Mouse (Mus musculus): ENCODE measurements around the gene Ikzf5.
"Not testable (repeated sequence)": the region's sequence is repeated elsewhere in the genome, so short reads cannot be mapped to it uniquely, and the experiment has no call there.

The Ikzf5 gene

GRCm38 (mm10) chr7:131410416-131411058 lies at the start of gene Ikzf5, which contains the start of gene Acadsb:
Ikzf5 (minus strand) TSS chr7:131410521.
Acadsb (plus strand) TSS chr7:131410601.
- in situ Hi-C loops (cut with MboI, MseI), result no loop called here

GRCm38 (mm10) chr7:131456714-131457113 lies 46.4 kb upstream of the Ikzf5 start:
- in situ Hi-C loops (cut with MboI, MseI), result loop anchor here (25.0 kb wide), 1 partner anchor 431 kb away; no protein-coding TSS in a partner anchor

- in situ Hi-C loops (cut with MboI, MseI), result no loop called here
These were observed 26.7 kb upstream of the Ikzf5 start for GRCm38 (mm10) chr7:131437051-131437450.

- in situ Hi-C loops (cut with MboI, MseI), result no loop called here
These were observed 24.0 kb upstream of the Ikzf5 start for GRCm38 (mm10) chr7:131434276-131434675.

- in situ Hi-C loops (cut with MboI, MseI), result no loop called here
These were observed 21.9 kb upstream of the Ikzf5 start for GRCm38 (mm10) chr7:131432244-131432643.

GRCm38 (mm10) chr7:131427331-131427730 lies 17.0 kb upstream of the Ikzf5 start:
- in situ Hi-C loops (cut with MboI, MseI), result no loop called here

- in situ Hi-C loops (cut with MboI, MseI), result no loop called here
These were observed 14.6 kb upstream of the Ikzf5 start for GRCm38 (mm10) chr7:131424912-131425311.

GRCm38 (mm10) chr7:131417605-131418004 lies 7.3 kb upstream of the Ikzf5 start:
- in situ Hi-C loops (cut with MboI, MseI), result no loop called here

GRCm38 (mm10) chr7:131416742-131417141 lies 6.4 kb upstream of the Ikzf5 start:
- in situ Hi-C loops (cut with MboI, MseI), result not testable (repeated sequence)

GRCm38 (mm10) chr7:131411941-131412270 lies 1.6 kb upstream of the Ikzf5 start:
- in situ Hi-C loops (cut with MboI, MseI), result no loop called here

GRCm38 (mm10) chr7:131411221-131411940 lies 1.1 kb upstream of the Ikzf5 start:
- in situ Hi-C loops (cut with MboI, MseI), result no loop called here

- in situ Hi-C loops (cut with MboI, MseI), result loop anchor here (5.0 to 10.0 kb wide), 3 partner anchors 38 to 1165 kb away; partner anchors contain the start of genes Bub3, Oat and Pstk
These were observed 334 bp downstream of the Ikzf5 start for GRCm38 (mm10) chr7:131409988-131410385.

- in situ Hi-C loops (cut with MboI, MseI), result loop anchor here (5.0 to 10.0 kb wide), 3 partner anchors 37 to 1165 kb away; partner anchors contain the start of genes Bub3, Oat and Pstk
These were observed 867 bp downstream of the Ikzf5 start for GRCm38 (mm10) chr7:131409321-131409987.

- in situ Hi-C loops (cut with MboI, MseI), result not testable (repeated sequence)
These were observed 18.6 kb downstream of the Ikzf5 start for GRCm38 (mm10) chr7:131391761-131392160.

GRCm38 (mm10) chr7:131371880-131372651 lies 38.3 kb downstream of the Ikzf5 start:
- in situ Hi-C loops (cut with MboI, MseI), result loop anchor here (5.0 to 25.0 kb wide), 2 partner anchors 35 to 835 kb away; no protein-coding TSS in a partner anchor

- in situ Hi-C loops (cut with MboI, MseI), result loop anchor here (5.0 to 25.0 kb wide), 2 partner anchors 36 to 834 kb away; no protein-coding TSS in a partner anchor
These were observed 38.9 kb downstream of the Ikzf5 start for GRCm38 (mm10) chr7:131371470-131371860.

- in situ Hi-C loops (cut with MboI, MseI), result loop anchor here (5.0 to 25.0 kb wide), 2 partner anchors 36 to 834 kb away; no protein-coding TSS in a partner anchor
These were observed 39.5 kb downstream of the Ikzf5 start, which contains the start of gene Pstk for GRCm38 (mm10) chr7:131370648-131371469. Pstk (plus strand) TSS chr7:131371141.

GRCm38 (mm10) chr7:131364131-131364530 lies 46.2 kb downstream of the Ikzf5 start:
- in situ Hi-C loops (cut with MboI, MseI), result loop anchor here (25.0 kb wide), 1 partner anchor 827 kb away; no protein-coding TSS in a partner anchor

GRCm38 (mm10) chr7:131362615-131363300 lies 47.6 kb downstream of the Ikzf5 start, which contains the start of gene 2310057M21Rik:
2310057M21Rik (minus strand) TSS chr7:131362759.
- in situ Hi-C loops (cut with MboI, MseI), result loop anchor here (25.0 kb wide), 1 partner anchor 825 kb away; no protein-coding TSS in a partner anchor
